Mouse (Mus musculus) neural tube, embryonic 15.5 days (tissue): ENCODE data around the gene Tgfbrap1. TPM values are rescaled to one million over a fixed set of nuclear protein-coding genes. Genes with fewer than 3 reads are reported as not detected.

Experiments used
- ATAC-seq: fragments of 200-750 bp; cut with Nextera tagmentation; 2 replicates; pipeline ENCODE4 v1.8.0; 2017; ENCODE audit warnings: mild to moderate bottlenecking, moderate TSS enrichment, moderate library complexity; ENCODE audit not compliant: low FRiP score
- H3K27ac ChIP-seq: fragments of 300-500 bp; sonication (generic); replicated peaks from 2 replicates; pipeline ENCODE4 v1.5.1; 2015; ENCODE audit warnings: mild to moderate bottlenecking, inconsistent platforms
- H3K27me3 ChIP-seq: fragments of 300-500 bp; sonication (generic); replicated peaks from 2 replicates; pipeline ENCODE4 v1.6.1; 2015; ENCODE audit warnings: inconsistent platforms
- H3K36me3 ChIP-seq: fragments of 300-500 bp; sonication (generic); 2 replicates; pipeline ENCODE4 v1.6.1; 2015; ENCODE audit warnings: inconsistent platforms
- H3K4me1 ChIP-seq: fragments of 300-500 bp; sonication (generic); 2 replicates; pipeline ENCODE4 v1.6.1; 2015; ENCODE audit warnings: inconsistent platforms
- H3K4me2 ChIP-seq: fragments of 300-500 bp; sonication (generic); 2 replicates; pipeline ENCODE4 v1.6.1; 2015; ENCODE audit warnings: inconsistent platforms, mild to moderate bottlenecking, moderate library complexity
- H3K4me3 ChIP-seq: fragments of 300-500 bp; sonication (generic); replicated peaks from 2 replicates; pipeline ENCODE4 v1.5.1; 2015; ENCODE audit warnings: mild to moderate bottlenecking, inconsistent platforms
- H3K9ac ChIP-seq: fragments of 300-500 bp; sonication (generic); replicated peaks from 2 replicates; pipeline ENCODE4 v1.6.1; 2015; ENCODE audit warnings: mild to moderate bottlenecking, inconsistent platforms
- H3K9me3 ChIP-seq: fragments of 300-500 bp; sonication (generic); replicated peaks from 2 replicates; pipeline ENCODE4 v1.6.1; 2016; ENCODE audit warnings: inconsistent platforms
- WGBS: fragments of 180-500 bp; shearing (Covaris S2); methylation state at CpG from one replicate; pipeline ENCODE4 v1.1.7; 2015; ENCODE audit warnings: mixed read lengths; 5-methylcytosine and 5-hydroxymethylcytosine counted together
- polyA plus RNA-seq: library from polyadenylated mRNA; unstranded; fragments of >200 nt; fragmentation: Nextera tagmentation; extraction: Ambion mirVana; gene quantifications from 2 replicates; pipeline ENCODE4 v1.2.1, GENCODE M21; 2015

The Tgfbrap1 gene
- polyA plus RNA-seq: 13.2 and 14.4 TPM in 2 replicates

- peaks cover 23% of the 10 kb centered on the region for H3K4me1 ChIP-seq
- H3K27ac ChIP-seq: peak within 1 kb of the TSS; percentile 98
- peak within 1 kb of the TSS; percentile 91 for H3K9ac ChIP-seq
- H3K9me3 ChIP-seq: no peaks in the 10 kb centered on the region
- H3K4me2 ChIP-seq: peak within 1 kb of the TSS; percentile 69
- H3K27me3 ChIP-seq: no peaks in the 10 kb centered on the region
- H3K36me3 ChIP-seq: peaks cover 19% of the 10 kb centered on the region
- peak within 1 kb of the TSS; percentile 69 for H3K4me3 ChIP-seq
- ATAC-seq: peak; percentile 98
- WGBS: under 1% methylated on average over 57 of the region's 57 CpGs
Measured at GRCm38 (mm10) chr1:43098031-43098984, at the start of gene Tgfbrap1, which contains the start of gene AI597479. TSS of gene Tgfbrap1 (minus strand) at chr1:43098637. TSS of gene AI597479 (plus strand) at chr1:43098710.

- ATAC-seq: no peak
- Histone ChIP-seq H3K4me3 (no peak overlapping the region), H3K27me3 (no peaks in the 10 kb centered on the region), H3K4me2 (no peak overlapping the region), H3K4me1 (no peaks in the 10 kb centered on the region), H3K9ac (no peak overlapping the region), H3K9me3 (no peaks in the 10 kb centered on the region), H3K36me3 (peaks cover 3% of the 10 kb centered on the region; the same call in 1 of the 2 replicates), H3K27ac (no peak overlapping the region)
- 46% methylated on average over 2 of the region's 2 CpGs for WGBS
Measured at GRCm38 (mm10) chr1:43147474-43147873, 49.0 kb upstream of the Tgfbrap1 start.

DNA sequence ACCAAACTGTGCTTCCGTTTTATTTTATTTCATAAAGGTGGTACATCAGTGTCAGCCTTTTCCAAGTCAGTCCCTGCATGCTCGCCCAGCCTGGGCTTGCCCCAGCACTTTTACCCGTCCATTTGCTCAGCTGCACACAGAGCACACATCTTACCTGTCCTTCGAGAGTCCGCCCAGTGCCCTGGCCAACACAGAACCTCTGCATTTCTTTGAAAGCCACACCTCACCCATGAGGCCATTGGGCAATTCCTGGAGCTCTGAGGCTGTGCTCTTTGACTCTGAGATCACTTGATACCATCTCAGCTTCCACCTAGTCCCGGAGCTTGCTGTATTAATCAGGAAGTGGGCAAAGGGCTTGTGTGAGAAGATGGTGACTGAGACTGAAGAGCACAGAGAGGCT is 47.0 kb upstream of the Tgfbrap1 start:
- no peaks in the 10 kb centered on the region for H3K4me1 ChIP-seq
- no peaks in the 10 kb centered on the region for H3K9me3 ChIP-seq
- no peak overlapping the region for H3K9ac ChIP-seq
- no peak overlapping the region for H3K27ac ChIP-seq
- H3K36me3 ChIP-seq: peaks cover 3% of the 10 kb centered on the region; the same call in 1 of the 2 replicates
- H3K27me3 ChIP-seq: no peaks in the 10 kb centered on the region
- WGBS: 91% methylated on average over 6 of the region's 6 CpGs
- no peak overlapping the region for H3K4me3 ChIP-seq
- no peak overlapping the region for H3K4me2 ChIP-seq
- ATAC-seq: no peak

GRCm38 (mm10) chr1:43144338-43144906 is 46.0 kb upstream of the Tgfbrap1 start:
- ATAC-seq: no peak

DNA sequence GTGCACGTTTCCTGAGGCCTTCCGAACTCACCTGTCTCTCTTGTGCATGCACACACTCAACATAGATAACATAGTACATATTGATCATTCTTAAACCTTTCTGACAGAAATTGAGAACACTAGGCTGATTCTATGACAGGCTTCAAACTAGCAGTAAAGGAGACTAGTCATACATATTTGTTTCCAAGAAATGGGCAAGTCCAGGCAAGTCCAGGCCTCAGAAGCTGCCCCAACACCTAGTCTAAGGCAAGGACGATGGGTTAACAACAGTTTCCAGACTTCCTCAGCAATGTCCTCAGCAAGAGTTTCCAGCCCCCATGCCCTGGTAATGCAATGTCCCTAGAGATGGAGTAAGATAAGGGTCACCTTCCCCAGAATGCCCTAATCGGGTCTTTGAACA is 45.4 kb upstream of the Tgfbrap1 start:
- ATAC-seq: no peak
- Histone ChIP-seq H3K4me1 (no peaks in the 10 kb centered on the region), H3K27ac (no peak overlapping the region), H3K9ac (no peak overlapping the region), H3K36me3 (peaks cover 3% of the 10 kb centered on the region; the same call in 1 of the 2 replicates), H3K9me3 (no peaks in the 10 kb centered on the region), H3K27me3 (no peaks in the 10 kb centered on the region), H3K4me2 (no peak overlapping the region), H3K4me3 (no peak overlapping the region)
- 94% methylated on average over 4 of the region's 4 CpGs for WGBS

More at GRCm38 (mm10) chr1:43144338-43144906, 46.0 kb upstream of the Tgfbrap1 start:
- Histone ChIP-seq H3K27ac (no peak overlapping the region), H3K4me1 (no peaks in the 10 kb centered on the region), H3K36me3 (peaks cover 3% of the 10 kb centered on the region; the same call in 1 of the 2 replicates), H3K4me2 (no peak overlapping the region), H3K27me3 (no peaks in the 10 kb centered on the region), H3K9me3 (no peaks in the 10 kb centered on the region), H3K4me3 (no peak overlapping the region), H3K9ac (no peak overlapping the region)
- 88% methylated on average over 8 of the region's 8 CpGs for WGBS

DNA sequence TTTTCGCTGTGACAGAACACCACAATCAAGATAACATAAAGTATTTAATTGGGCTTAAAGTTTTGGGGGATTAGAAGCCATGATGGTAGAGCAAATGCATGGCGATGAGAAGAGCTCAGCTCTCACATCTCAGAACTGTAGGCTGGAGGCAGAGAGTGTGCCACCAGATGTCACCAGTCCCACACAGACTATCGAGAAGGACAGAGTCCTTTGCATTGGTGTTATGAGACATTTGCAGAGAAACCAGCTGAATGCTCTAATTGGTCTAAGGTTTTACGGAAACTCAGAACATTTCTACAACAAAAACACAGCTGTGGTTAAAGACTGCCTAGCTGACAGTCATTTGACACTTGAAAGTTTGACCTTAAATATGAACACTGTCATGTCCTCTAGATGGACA is 44.8 kb upstream of the Tgfbrap1 start:
- WGBS: 87% methylated on average over 4 of the region's 4 CpGs
- Histone ChIP-seq H3K36me3 (peaks cover 3% of the 10 kb centered on the region; the same call in 1 of the 2 replicates), H3K4me2 (no peak overlapping the region), H3K27ac (no peak overlapping the region), H3K27me3 (no peaks in the 10 kb centered on the region), H3K9ac (no peak overlapping the region), H3K9me3 (no peaks in the 10 kb centered on the region), H3K4me3 (no peak overlapping the region), H3K4me1 (no peaks in the 10 kb centered on the region)
- no peak for ATAC-seq

DNA sequence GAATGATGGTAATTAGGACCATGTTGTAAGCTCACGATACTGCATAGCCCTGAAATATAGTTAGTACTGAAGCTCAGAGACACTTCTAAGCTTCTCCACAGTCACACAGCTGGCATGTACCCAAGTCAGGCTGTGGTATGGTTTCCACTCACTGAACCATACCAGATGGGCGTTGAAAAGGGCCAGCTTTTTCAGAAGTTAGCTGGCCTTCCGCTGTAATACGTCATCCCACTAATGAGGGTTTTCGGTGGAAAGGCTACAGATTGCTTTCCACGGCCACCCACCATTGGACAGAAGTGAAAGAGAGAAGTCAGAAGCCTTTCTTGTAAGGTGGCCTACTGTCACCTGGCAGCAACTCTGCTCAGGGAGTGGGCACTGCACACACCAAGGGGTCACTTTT is 44.4 kb upstream of the Tgfbrap1 start:
- 80% methylated on average over 6 of the region's 6 CpGs for WGBS
- H3K9ac ChIP-seq: no peak overlapping the region
- ATAC-seq: no peak
- no peaks in the 10 kb centered on the region for H3K4me1 ChIP-seq
- no peak overlapping the region for H3K4me2 ChIP-seq
- H3K9me3 ChIP-seq: no peaks in the 10 kb centered on the region
- no peak overlapping the region for H3K27ac ChIP-seq
- peaks cover 3% of the 10 kb centered on the region; the same call in 1 of the 2 replicates for H3K36me3 ChIP-seq
- H3K27me3 ChIP-seq: no peaks in the 10 kb centered on the region
- no peak overlapping the region for H3K4me3 ChIP-seq

GRCm38 (mm10) chr1:43141555-43141961 is 43.1 kb upstream of the Tgfbrap1 start:
- no peak overlapping the region for H3K9ac ChIP-seq
- peaks cover 9% of the 10 kb centered on the region; the same call in 1 of the 2 replicates for H3K36me3 ChIP-seq
- H3K9me3 ChIP-seq: no peaks in the 10 kb centered on the region
- WGBS: 79% methylated on average over 11 of the region's 11 CpGs
- no peak overlapping the region for H3K4me3 ChIP-seq
- H3K4me2 ChIP-seq: no peak overlapping the region
- H3K27ac ChIP-seq: no peak overlapping the region
- ATAC-seq: no peak
- H3K4me1 ChIP-seq: no peaks in the 10 kb centered on the region
- no peaks in the 10 kb centered on the region for H3K27me3 ChIP-seq

DNA sequence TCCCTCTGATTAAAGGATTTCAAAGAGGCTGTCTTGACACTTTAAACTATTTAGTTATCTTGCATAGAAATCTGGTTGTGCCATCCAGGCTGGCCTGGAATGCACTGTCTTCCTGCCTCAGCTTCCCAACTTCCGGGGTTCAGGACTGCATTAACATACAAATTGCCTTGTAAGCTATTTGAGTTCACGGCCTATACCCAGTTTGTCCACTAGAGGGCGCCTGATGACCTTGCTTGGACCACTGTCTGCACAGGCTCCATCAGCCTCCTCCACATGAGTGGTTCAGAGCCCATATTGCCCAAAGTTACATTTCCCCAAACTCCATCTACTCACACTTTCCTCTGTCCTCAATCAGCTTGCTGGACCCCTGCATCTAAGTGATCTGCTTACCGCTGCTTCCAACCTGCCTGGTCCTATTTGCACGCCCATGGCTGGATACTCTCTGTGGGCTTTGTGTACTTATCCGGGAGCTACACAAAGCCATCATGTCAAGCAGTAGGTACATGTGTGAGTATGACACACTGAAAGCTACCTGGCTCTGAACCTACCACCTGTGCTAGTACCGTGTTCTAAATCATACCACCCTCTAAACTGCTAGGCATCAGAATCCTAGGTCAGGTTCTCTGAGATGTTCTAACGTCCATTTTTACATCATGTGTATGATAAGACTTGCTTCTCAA is 41.3 kb upstream of the Tgfbrap1 start:
- 55% methylated on average over 8 of the region's 8 CpGs for WGBS
- no peaks in the 10 kb centered on the region for H3K4me1 ChIP-seq
- peaks cover 12% of the 10 kb centered on the region; the same call in 1 of the 2 replicates for H3K36me3 ChIP-seq
- no peak overlapping the region for H3K4me2 ChIP-seq
- H3K27me3 ChIP-seq: no peaks in the 10 kb centered on the region
- ATAC-seq: peak; percentile 81
- no peak overlapping the region for H3K9ac ChIP-seq
- H3K4me3 ChIP-seq: no peak overlapping the region
- H3K27ac ChIP-seq: no peak overlapping the region
- H3K9me3 ChIP-seq: no peaks in the 10 kb centered on the region

DNA sequence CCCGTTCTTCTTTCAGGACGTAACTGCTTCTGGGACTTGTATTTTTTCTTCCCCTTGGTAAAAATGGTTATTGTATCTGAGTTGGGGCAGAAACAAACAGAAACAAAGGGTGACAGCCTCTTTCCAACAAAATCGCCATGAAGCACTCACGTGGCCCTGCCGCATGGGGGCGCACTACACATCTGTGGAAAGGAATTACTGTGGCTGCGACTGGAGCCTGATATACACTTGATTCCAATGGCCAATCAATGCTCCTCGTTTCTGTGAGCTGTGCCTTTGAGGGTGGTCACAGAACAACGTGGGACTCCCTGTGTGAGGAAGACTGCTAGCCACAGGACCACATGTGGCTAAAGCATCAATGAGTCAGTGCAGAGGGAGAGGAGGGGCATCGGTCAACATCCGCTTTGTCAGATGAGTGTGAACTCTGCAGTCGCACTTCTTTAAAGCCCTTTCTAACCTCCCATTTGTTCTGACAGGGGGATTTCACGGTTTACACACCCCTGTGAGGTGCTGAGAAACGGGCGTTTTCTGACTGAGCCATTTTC is 39.9 kb upstream of the Tgfbrap1 start:
- Histone ChIP-seq H3K4me3 (no peak overlapping the region), H3K27me3 (no peaks in the 10 kb centered on the region), H3K4me2 (no peak overlapping the region), H3K9me3 (no peaks in the 10 kb centered on the region), H3K27ac (no peak overlapping the region), H3K4me1 (no peaks in the 10 kb centered on the region), H3K9ac (no peak overlapping the region), H3K36me3 (peaks cover 12% of the 10 kb centered on the region; the same call in 1 of the 2 replicates)
- ATAC-seq: no peak
- 71% methylated on average over 15 of the region's 15 CpGs for WGBS

DNA sequence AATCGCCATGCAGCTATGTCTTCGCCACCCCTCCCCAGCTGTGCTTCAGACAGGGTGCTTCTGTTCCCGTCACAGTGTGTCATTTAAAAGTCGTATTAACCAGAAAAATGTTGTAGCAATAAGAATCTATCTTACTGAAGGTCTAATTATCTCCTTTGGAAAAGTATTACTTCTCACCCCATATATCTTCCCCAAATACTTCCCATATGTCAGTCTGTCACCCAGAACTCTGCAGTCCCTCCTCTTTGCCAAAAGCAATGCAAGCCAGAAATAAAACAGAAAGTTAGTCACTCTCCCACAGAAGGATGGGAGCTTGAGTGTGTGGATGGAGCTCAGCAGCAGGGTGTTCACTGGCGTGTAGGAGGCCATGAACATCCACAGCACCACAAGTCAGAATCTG is 38.9 kb upstream of the Tgfbrap1 start:
- Histone ChIP-seq H3K4me2 (no peak overlapping the region), H3K27ac (no peak overlapping the region), H3K27me3 (no peaks in the 10 kb centered on the region), H3K9ac (no peak overlapping the region), H3K36me3 (peaks cover 12% of the 10 kb centered on the region; the same call in 1 of the 2 replicates), H3K4me3 (no peak overlapping the region), H3K9me3 (no peaks in the 10 kb centered on the region), H3K4me1 (no peaks in the 10 kb centered on the region)
- 84% methylated on average over 5 of the region's 5 CpGs for WGBS
- no peak for ATAC-seq
